38 mouse cellular contexts compared by ENCODE assay signal in genomic region chr13:64123491-64124188, GRCm38 (mm10). TPM values are rescaled to one million over a fixed set of nuclear protein-coding genes. Genes with fewer than 3 reads are reported as not detected.
DNase-seq lines count a peak whose midpoint lies in the region; ATAC-seq and TF ChIP-seq lines count a peak whose summit lies in the region.
"Had no signal": no experiment of that assay in that cellular context is flagged by ENCODE, and none has a peak within 500 bp of the region (broad histone marks: within the 10 kb centered on the region; RNA-seq: fewer than 3 reads in every experiment).

No protein-coding gene starts in this region.

- in situ Hi-C loops in CH12.LX (cut with MboI; ENCODE audit: low pct_ligation_motif_present, low pct_unique_long_range_greater_than_20kb, low sequenced_read_pairs), result no loop called here

- TF ChIP-seq RAD21 in CH12.LX (IDR thresholded peaks at IDR 0.05; ENCODE audit: low read depth, low read length), result no peak

- H3K4me2 ChIP-seq in liver, embryonic 15.5 days, result no peak overlapping the region
- no peak overlapping the region for H3K4me2 ChIP-seq in liver, embryonic 12.5 days
- H3K4me2 ChIP-seq in CH12.LX (ENCODE audit: insufficient read depth, low read depth, poor library complexity, severe bottlenecking), result no peak overlapping the region
- no peak overlapping the region for H3K4me2 ChIP-seq in neural tube, embryonic 15.5 days
- H3K4me2 ChIP-seq: heart, embryonic 11.5 days; hindbrain, embryonic 12.5 days; intestine, embryonic 15.5 days; midbrain, embryonic 15.5 days had no signal

- TF ChIP-seq CTCF in kidney, adult 2 months (conservative IDR thresholded peaks at IDR 0.05; ENCODE audit: insufficient read depth, insufficient read length, low read depth, low read length), result no peak
- TF ChIP-seq CTCF in CH12.LX (conservative IDR thresholded peaks at IDR 0.05 in 1 of 2, IDR thresholded peaks at IDR 0.05 in 1 of 2; ENCODE audit: low read depth in 2 of 2, low read length in 2 of 2), result no peak
- no peak for TF ChIP-seq CTCF in small intestine, adult 2 months (IDR thresholded peaks at IDR 0.05; ENCODE audit: extremely low read depth, insufficient read length, insufficient replicate concordance, low read depth, low read length)

- H3K4me1 ChIP-seq in kidney, adult 2 months (ENCODE audit: control insufficient read depth, insufficient read depth, low read length), result peaks cover 3% of the 10 kb centered on the region; the same call in 1 of the 2 replicates
- no peaks in the 10 kb centered on the region for H3K4me1 ChIP-seq in liver, embryonic 15.5 days (replicated peaks)
- H3K4me1 ChIP-seq in liver, embryonic 12.5 days, result peaks cover 3% of the 10 kb centered on the region; the same call in 1 of the 2 replicates
- H3K4me1 ChIP-seq in CH12.LX (ENCODE audit: control insufficient read depth in 1 of 2, insufficient read depth in 2 of 2), result peaks cover 0 to 18% of the 10 kb centered on the region in 2 experiments; a peak in 2 of 4 replicates
- no peaks in the 10 kb centered on the region; the same call in 1 of the 2 replicates for H3K4me1 ChIP-seq in small intestine, adult 2 months (ENCODE audit: control insufficient read depth, insufficient read depth, insufficient read length, low read length)
- no peaks in the 10 kb centered on the region for H3K4me1 ChIP-seq in neural tube, embryonic 15.5 days
- H3K4me1 ChIP-seq: hindbrain, embryonic 12.5 days; intestine, embryonic 15.5 days; midbrain, embryonic 15.5 days had no signal

- 55% methylated on average over 6 of the region's 6 CpGs for whole genome bisulfite sequencing in kidney, adult 2 months
- 40% methylated on average over 6 of the region's 6 CpGs for WGBS in liver, embryonic 15.5 days (ENCODE audit: insufficient replicate concordance)
- WGBS in liver, embryonic 12.5 days (ENCODE audit: insufficient replicate concordance), result 28% methylated on average over 6 of the region's 6 CpGs
- WGBS in small intestine, adult 2 months, result 47% methylated on average over 6 of the region's 6 CpGs
- WGBS in neural tube, embryonic 15.5 days, result 29% methylated on average over 6 of the region's 6 CpGs

- H3K79me2 ChIP-seq in CH12.LX (replicated peaks; ENCODE audit: control insufficient read depth, extremely low read depth, insufficient read depth, poor library complexity, severe bottlenecking), result no peaks in the 10 kb centered on the region

- no peaks in the 10 kb centered on the region; the same call in 1 of the 2 replicates for H3K36me3 ChIP-seq in kidney, adult 2 months (ENCODE audit: control insufficient read depth, insufficient read depth, low read length)
- no peaks in the 10 kb centered on the region for H3K36me3 ChIP-seq in liver, embryonic 15.5 days (replicated peaks)
- H3K36me3 ChIP-seq in liver, embryonic 12.5 days, result no peaks in the 10 kb centered on the region
- H3K36me3 ChIP-seq in CH12.LX (replicated peaks in 1 of 2; ENCODE audit: control insufficient read depth in 1 of 2, insufficient read depth in 1 of 2, low read length in 1 of 2), result peaks cover 0 to 7% of the 10 kb centered on the region in 2 experiments
- H3K36me3 ChIP-seq in small intestine, adult 2 months (ENCODE audit: control insufficient read depth, insufficient read depth, low read length), result peaks cover 3% of the 10 kb centered on the region
- no peaks in the 10 kb centered on the region for H3K36me3 ChIP-seq in neural tube, embryonic 15.5 days
- H3K36me3 ChIP-seq: hindbrain, embryonic 12.5 days; intestine, embryonic 15.5 days; midbrain, embryonic 15.5 days had no signal

- no peak for TF ChIP-seq EP300 in CH12.LX (IDR thresholded peaks at IDR 0.05; ENCODE audit: low read length)

- H3K9me3 ChIP-seq in liver, embryonic 15.5 days (replicated peaks), result no peaks in the 10 kb centered on the region
- no peaks in the 10 kb centered on the region for H3K9me3 ChIP-seq in liver, embryonic 12.5 days (replicated peaks)
- H3K9me3 ChIP-seq in CH12.LX (replicated peaks; ENCODE audit: low read length), result no peaks in the 10 kb centered on the region
- no peaks in the 10 kb centered on the region for H3K9me3 ChIP-seq in neural tube, embryonic 15.5 days (replicated peaks)
- H3K9me3 ChIP-seq: intestine, embryonic 15.5 days; midbrain, embryonic 15.5 days had no signal

- ATAC-seq in liver, embryonic 15.5 days (ENCODE audit: insufficient read depth), result peak; percentile 31; the same call in 1 of the 2 replicates
- ATAC-seq in liver, embryonic 12.5 days, result no peak
- ATAC-seq in neural tube, embryonic 15.5 days (ENCODE audit: low FRiP score), result no peak
- ATAC-seq: forebrain, embryonic 16.5 days; hindbrain, postnatal 0 days; intestine, embryonic 15.5 days; midbrain, embryonic 15.5 days had no signal

- peak; percentile 83 for DNase-seq in kidney, adult 2 months
- DNase-seq in kidney, postnatal 14 days, result no peak
- DNase-seq in CH12.LX (ENCODE audit: extremely low read depth), result no peak
- DNase-seq: adrenal gland, postnatal 25 days; cerebellum, adult 11-12 months; cerebellum, postnatal 14 days; gastrocnemius, adult 2 months; gastrocnemius, postnatal 36 days; heart, adult 18-20 months; heart, postnatal 36 days; left cerebral cortex, postnatal 4 days; lung, adult 2 months; lung, postnatal 10 days; right cerebral cortex, adult 18-20 months; thymus, postnatal 25 days had no signal

- no peak overlapping the region for H3K9ac ChIP-seq in liver, embryonic 15.5 days
- H3K9ac ChIP-seq in liver, embryonic 12.5 days, result no peak overlapping the region
- H3K9ac ChIP-seq in CH12.LX (ENCODE audit: insufficient read depth, low read depth), result no peak overlapping the region
- no peak overlapping the region for H3K9ac ChIP-seq in neural tube, embryonic 15.5 days (replicated peaks)
- H3K9ac ChIP-seq: hindbrain, embryonic 12.5 days; intestine, embryonic 15.5 days; midbrain, embryonic 15.5 days had no signal

- no peaks in the 10 kb centered on the region for H3K27me3 ChIP-seq in kidney, adult 2 months (replicated peaks; ENCODE audit: control insufficient read depth, insufficient read depth, low read length)
- H3K27me3 ChIP-seq in liver, embryonic 15.5 days, result no peaks in the 10 kb centered on the region
- H3K27me3 ChIP-seq in liver, embryonic 12.5 days (replicated peaks), result no peaks in the 10 kb centered on the region; the same call in 1 of the 2 replicates
- H3K27me3 ChIP-seq in CH12.LX (replicated peaks), result no peaks in the 10 kb centered on the region
- no peaks in the 10 kb centered on the region for H3K27me3 ChIP-seq in small intestine, adult 2 months (ENCODE audit: control insufficient read depth, insufficient read depth, low read length)
- H3K27me3 ChIP-seq in neural tube, embryonic 15.5 days (replicated peaks), result no peaks in the 10 kb centered on the region
- H3K27me3 ChIP-seq: hindbrain, embryonic 12.5 days; intestine, embryonic 15.5 days; midbrain, embryonic 15.5 days had no signal

- TF ChIP-seq POLR2A in kidney, adult 2 months (IDR thresholded peaks at IDR 0.05; ENCODE audit: low read depth, low read length), result no peak
- no peak for TF ChIP-seq POLR2A in CH12.LX (IDR thresholded peaks at IDR 0.05; ENCODE audit: low read depth, low read length)
- no peak for TF ChIP-seq POLR2A in small intestine, adult 2 months (IDR thresholded peaks at IDR 0.05; ENCODE audit: low read depth, low read length)

- no peak overlapping the region; the same call in 1 of the 2 replicates for H3K27ac ChIP-seq in kidney, adult 2 months (ENCODE audit: insufficient read depth, low read depth, low read length)
- H3K27ac ChIP-seq in liver, embryonic 15.5 days (replicated peaks), result no peak overlapping the region; the same call in 1 of the 2 replicates
- no peak overlapping the region for H3K27ac ChIP-seq in liver, embryonic 12.5 days
- no peak overlapping the region for H3K27ac ChIP-seq in CH12.LX (ENCODE audit: insufficient read depth, low read depth)
- 0 out of 2 replicates have a peak overlapping the region, but pooled peaks have one; percentile 17 for H3K27ac ChIP-seq in small intestine, adult 2 months (ENCODE audit: insufficient read depth, low read depth, low read length)
- H3K27ac ChIP-seq in neural tube, embryonic 15.5 days (replicated peaks), result no peak overlapping the region
- H3K27ac ChIP-seq: gastrocnemius, adult 2 months; hindbrain, embryonic 12.5 days; hindbrain, postnatal 0 days; intestine, embryonic 15.5 days; macrophage; midbrain, embryonic 15.5 days had no signal

- dilution Hi-C loops in CH12.LX (cut with MboI; ENCODE audit: extremely low pct_ligation_motif_present, extremely low pct_unique_long_range_greater_than_20kb, low sequenced_read_pairs), result no loop called here

- H3K4me3 ChIP-seq in kidney, adult 2 months (ENCODE audit: insufficient read depth, low read depth, low read length), result no peak overlapping the region
- no peak overlapping the region for H3K4me3 ChIP-seq in liver, embryonic 15.5 days (replicated peaks)
- H3K4me3 ChIP-seq in liver, embryonic 12.5 days, result no peak overlapping the region
- no peak overlapping the region for H3K4me3 ChIP-seq in CH12.LX (replicated peaks in 1 of 3; ENCODE audit: low read depth in 2 of 3, low read length in 2 of 3, poor library complexity in 1 of 3)
- no peak overlapping the region for H3K4me3 ChIP-seq in small intestine, adult 2 months (ENCODE audit: low read depth, low read length)
- no peak overlapping the region for H3K4me3 ChIP-seq in neural tube, embryonic 15.5 days (replicated peaks)
- H3K4me3 ChIP-seq: erythroblast, embryonic 14.5 days; gastrocnemius, adult 2 months; hindbrain, embryonic 12.5 days; intestine, embryonic 15.5 days; midbrain, embryonic 15.5 days had no signal

RNA-seq across cellular contexts. Expression of gene Slc35d2, which starts 5.5 kb away (rescaled TPM):
- 10.9 and 13.8 TPM in 2 replicates for polyA plus RNA-seq in kidney, adult 2 months (2012; rRNA removed)
- polyA plus RNA-seq in liver, embryonic 15.5 days (2015; fragmentation: Nextera tagmentation; extraction: Ambion mirVana), result 7.1 and 8.1 TPM in 2 replicates
- polyA plus RNA-seq in liver, embryonic 12.5 days (2016; fragmentation: Nextera tagmentation; extraction: Ambion mirVana), result 3.0 and 3.6 TPM in 2 replicates
- total RNA-seq in CH12.LX (2012; rRNA removed) (9.2 and 10.3 TPM in 2 replicates), CH12.LX (2014; rRNA removed) (15.4 and 19.4 TPM in 2 replicates)
- polyA plus RNA-seq in CH12.LX (2012; ENCODE audit: insufficient read length, low read depth), result 16.9 and 17.2 TPM in 2 replicates
- polyA plus RNA-seq in small intestine, adult 2 months (2012; rRNA removed), result 3.9 and 7.1 TPM in 2 replicates
- polyA plus RNA-seq in neural tube, embryonic 15.5 days (2015; fragmentation: Nextera tagmentation; extraction: Ambion mirVana), result 1.6 and 2.7 TPM in 2 replicates

RNA-seq across cellular contexts. Expression of gene Zfp367, which starts 29.4 kb away (rescaled TPM):
- polyA plus RNA-seq in kidney, adult 2 months (2012; rRNA removed), result 12.2 and 15.5 TPM in 2 replicates
- 20.6 and 22.1 TPM in 2 replicates for polyA plus RNA-seq in liver, embryonic 15.5 days (2015; fragmentation: Nextera tagmentation; extraction: Ambion mirVana)
- polyA plus RNA-seq in liver, embryonic 12.5 days (2016; fragmentation: Nextera tagmentation; extraction: Ambion mirVana), result 26.1 and 27.2 TPM in 2 replicates
- total RNA-seq in CH12.LX (2012; rRNA removed) (12.6 and 17.0 TPM in 2 replicates), CH12.LX (2014; rRNA removed) (33.7 and 39.2 TPM in 2 replicates)
- 17.3 and 23.8 TPM in 2 replicates for polyA plus RNA-seq in CH12.LX (2012; ENCODE audit: insufficient read length, low read depth)
- polyA plus RNA-seq in small intestine, adult 2 months (2012; rRNA removed), result 1.8 and 3.0 TPM in 2 replicates
- 5.0 and 6.3 TPM in 2 replicates for polyA plus RNA-seq in neural tube, embryonic 15.5 days (2015; fragmentation: Nextera tagmentation; extraction: Ambion mirVana)

RNA-seq across cellular contexts. Expression of gene Hsd17b3, which starts 34.6 kb away (rescaled TPM):
- polyA plus RNA-seq in kidney, adult 2 months (2012; rRNA removed), result not detected in 2 replicates
- not detected in 2 replicates for polyA plus RNA-seq in liver, embryonic 15.5 days (2015; fragmentation: Nextera tagmentation; extraction: Ambion mirVana)
- not detected in 2 replicates for polyA plus RNA-seq in liver, embryonic 12.5 days (2016; fragmentation: Nextera tagmentation; extraction: Ambion mirVana)
- total RNA-seq in CH12.LX (2012; rRNA removed) (not detected in 2 replicates), CH12.LX (2014; rRNA removed) (not detected in 2 replicates)
- not detected in 2 replicates for polyA plus RNA-seq in CH12.LX (2012; ENCODE audit: insufficient read length, low read depth)
- not detected in 2 replicates for polyA plus RNA-seq in small intestine, adult 2 months (2012; rRNA removed)
- not detected in 2 replicates for polyA plus RNA-seq in neural tube, embryonic 15.5 days (2015; fragmentation: Nextera tagmentation; extraction: Ambion mirVana)
- total RNA-seq: gastrocnemius, adult 2 months; gastrocnemius, postnatal 36 days; heart, adult 18-20 months; heart, postnatal 36 days; hindbrain, postnatal 0 days; layer of hippocampus, adult 8-10 months; layer of hippocampus, postnatal 25 days; left cerebral cortex, adult 8-10 months; megakaryocyte-erythroid progenitor cell, adult 5-6 weeks had no signal
- polyA plus RNA-seq: cortical plate, adult 2 months; embryonic facial prominence, embryonic 14.5 days; erythroblast, embryonic 14.5 days; forebrain, embryonic 11.5 days; forebrain, embryonic 16.5 days; heart, embryonic 11.5 days; heart, embryonic 16.5 days; hindbrain, embryonic 12.5 days; hindbrain, postnatal 0 days; intestine, embryonic 15.5 days; limb, embryonic 14.5 days; lung, adult 2 months; macrophage; midbrain, embryonic 15.5 days; neural tube, embryonic 11.5 days; spleen, adult 2 months had no signal

RNA-seq across cellular contexts. Expression of gene Habp4, which starts 38.0 kb away (rescaled TPM):
- polyA plus RNA-seq in kidney, adult 2 months (2012; rRNA removed), result 35.8 and 37.6 TPM in 2 replicates
- polyA plus RNA-seq in liver, embryonic 15.5 days (2015; fragmentation: Nextera tagmentation; extraction: Ambion mirVana), result 10.0 and 11.3 TPM in 2 replicates
- polyA plus RNA-seq in liver, embryonic 12.5 days (2016; fragmentation: Nextera tagmentation; extraction: Ambion mirVana), result 14.0 TPM in 2 replicates
- total RNA-seq in CH12.LX (2012; rRNA removed), result 1.8 and 3.3 TPM in 2 replicates
- 2.6 and 3.5 TPM in 2 replicates for total RNA-seq in CH12.LX (2014; rRNA removed)
- 3.3 and 4.2 TPM in 2 replicates for polyA plus RNA-seq in CH12.LX (2012; ENCODE audit: insufficient read length, low read depth)
- 6.5 and 8.7 TPM in 2 replicates for polyA plus RNA-seq in small intestine, adult 2 months (2012; rRNA removed)
- 52.5 and 55.9 TPM in 2 replicates for polyA plus RNA-seq in neural tube, embryonic 15.5 days (2015; fragmentation: Nextera tagmentation; extraction: Ambion mirVana)
